Mouse (Mus musculus) kidney, postnatal 0 days (tissue): ENCODE results near the gene Lrrc37a. TPM values are rescaled to one million over a fixed set of nuclear protein-coding genes. Genes with fewer than 3 reads are reported as not detected.
"Not testable (repeated sequence)": the region's sequence is repeated elsewhere in the genome, so short reads cannot be mapped to it uniquely, and the experiment has no call there.

ENCODE experiments used
- ATAC-seq: fragments of 200-750 bp; cut with Nextera tagmentation; replicated peaks from 2 replicates; pipeline ENCODE4 v1.8.0; 2017; ENCODE audit warnings: low read depth, moderate number of reproducible peaks, moderate TSS enrichment, moderate library complexity; ENCODE audit not compliant: low FRiP score
- DNase-seq: peaks from one replicate; pipeline ENCODE4 v3.0.0-alpha.2; 2016; ENCODE audit warnings: low spot score
- H3K27ac ChIP-seq: fragments of 300-500 bp; sonication (generic); 2 replicates; pipeline ENCODE4 v1.5.1; 2014; ENCODE audit warnings: mild to moderate bottlenecking
- H3K27me3 ChIP-seq: fragments of 300-500 bp; sonication (generic); 2 replicates; pipeline ENCODE4 v1.6.1; 2014; ENCODE audit warnings: low read length, mixed read lengths; ENCODE audit not compliant: insufficient read depth
- H3K36me3 ChIP-seq: fragments of 300-500 bp; sonication (generic); 2 replicates; pipeline ENCODE4 v1.6.1; 2014; ENCODE audit warnings: low read length, mixed read lengths; ENCODE audit not compliant: insufficient read depth
- H3K4me1 ChIP-seq: fragments of 300-500 bp; sonication (generic); replicated peaks from 2 replicates; pipeline ENCODE4 v1.6.1; 2014; ENCODE audit warnings: antibody characterized with exemption, low read length, mixed read lengths; ENCODE audit not compliant: insufficient read depth
- H3K4me2 ChIP-seq: fragments of 300-500 bp; sonication (generic); 2 replicates; pipeline ENCODE4 v1.6.1; 2014; ENCODE audit warnings: mild to moderate bottlenecking, low read length, moderate library complexity, mixed read lengths
- H3K4me3 ChIP-seq: fragments of 300-500 bp; sonication (generic); replicated peaks from 2 replicates; pipeline ENCODE4 v1.5.1; 2014; ENCODE audit warnings: low read depth, low read length
- H3K9ac ChIP-seq: fragments of 300-500 bp; sonication (generic); 2 replicates; pipeline ENCODE4 v1.6.1; 2014; ENCODE audit warnings: low read depth, low read length
- H3K9me3 ChIP-seq: fragments of 300-500 bp; sonication (generic); replicated peaks from 2 replicates; pipeline ENCODE4 v1.6.1; 2016; ENCODE audit warnings: low read length, inconsistent platforms, mixed read lengths
- CTCF ChIP-seq: IDR thresholded peaks from 2 replicates; pipeline ENCODE4 v1.5.1; 2016; ENCODE audit warnings: antibody characterized with exemption, low read depth, mild to moderate bottlenecking, moderate library complexity
- WGBS: fragments of 180-500 bp; shearing (Covaris S2); extraction: QIAGEN DNeasy Blood & Tissue Kit; methylation state at CpG from one replicate; pipeline ENCODE4 v1.1.7; 2014; 5-methylcytosine and 5-hydroxymethylcytosine counted together
- polyA plus RNA-seq: library from polyadenylated mRNA; unstranded; fragments of >200 nt; fragmentation: Nextera tagmentation; extraction: Ambion mirVana; gene quantifications from 2 replicates; pipeline ENCODE4 v1.2.1, GENCODE M21; 2015

Gene Lrrc37a
- polyA plus RNA-seq: not detected in 2 replicates

DNA sequence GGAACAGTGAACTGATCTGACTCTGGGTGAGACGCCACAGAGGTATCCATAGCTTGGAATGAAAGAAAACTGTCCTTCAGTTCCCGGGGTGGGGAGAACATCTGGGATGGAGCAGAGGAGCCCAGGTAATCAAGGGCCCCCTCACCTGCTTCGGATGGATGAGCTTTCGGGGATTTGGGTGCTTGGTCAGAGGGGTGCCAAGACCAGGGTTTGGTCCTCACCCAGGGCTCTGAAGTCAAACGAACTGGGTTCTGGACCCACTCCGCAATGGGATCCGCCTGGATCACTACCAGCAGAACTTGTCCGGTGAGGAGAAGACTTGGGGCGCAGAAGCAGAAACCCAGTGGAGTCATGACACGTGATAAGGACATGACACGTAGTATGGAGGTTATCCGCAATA, at the start of gene Lrrc37a:
Lrrc37a (minus strand) TSS at position 101 of the 400 bp plus-strand sequence.
- 88% methylated on average over 12 of the region's 12 CpGs for WGBS
- no peak within 1 kb of the TSS for H3K9ac ChIP-seq
- H3K9me3 ChIP-seq: no peaks in the 10 kb centered on the region
- no peak within 1 kb of the TSS for H3K27ac ChIP-seq
- ATAC-seq (no peak), DNase-seq (no peak)
- H3K27me3 ChIP-seq: no peaks in the 10 kb centered on the region
- H3K4me2 ChIP-seq: no peak within 1 kb of the TSS
- no peaks in the 10 kb centered on the region for H3K4me1 ChIP-seq
- no peak within 1 kb of the TSS for H3K4me3 ChIP-seq
- no peaks in the 10 kb centered on the region for H3K36me3 ChIP-seq
- no peak for TF ChIP-seq CTCF

DNA sequence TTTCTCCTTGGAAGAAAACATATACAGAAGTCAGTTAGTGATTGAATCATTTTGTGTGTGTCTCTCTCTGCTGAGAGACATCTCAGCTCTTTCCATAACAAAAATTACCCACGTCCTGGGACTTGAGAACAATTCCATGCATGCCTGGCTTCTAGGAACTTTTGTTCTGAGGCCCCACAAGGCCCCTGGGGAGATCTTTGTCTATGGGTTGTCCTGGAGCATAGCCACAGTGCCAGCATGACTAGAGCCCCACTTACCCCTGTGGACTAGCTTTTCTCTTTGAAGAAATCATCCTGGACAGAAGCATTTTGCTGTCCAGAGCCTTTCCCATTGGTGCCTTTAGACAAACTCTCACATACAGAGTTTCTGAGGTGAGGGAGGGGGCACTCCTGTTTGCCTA, 30.6 kb upstream of the Lrrc37a start:
- H3K4me2 ChIP-seq, H3K9me3 ChIP-seq, H3K27me3 ChIP-seq, H3K9ac ChIP-seq, DNase-seq, ATAC-seq, H3K4me1 ChIP-seq, H3K36me3 ChIP-seq, H3K27ac ChIP-seq, H3K4me3 ChIP-seq: not testable (repeated sequence)
- WGBS: 7% methylated on average over 1 of the region's 1 CpGs

DNA sequence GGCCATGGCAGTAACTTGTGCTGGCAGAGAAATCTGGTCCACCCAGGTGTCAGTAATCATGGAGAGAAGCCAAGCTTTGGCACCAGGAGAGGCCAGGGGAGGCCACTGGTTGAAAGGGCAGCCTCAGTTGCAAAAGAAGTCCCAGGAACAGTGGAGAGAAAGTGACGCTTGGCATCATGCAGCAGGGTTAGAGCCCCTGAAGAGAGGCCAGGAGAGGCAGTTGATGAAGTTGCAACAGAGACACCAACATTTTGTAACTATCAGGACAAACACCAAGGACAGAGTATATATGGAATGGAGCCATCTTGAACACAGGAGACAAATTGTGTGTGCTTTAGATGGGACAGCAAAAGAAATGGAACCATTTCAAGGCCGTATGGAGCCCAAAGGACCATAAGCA, 7.7 kb upstream of the Lrrc37a start:
- no peak overlapping the region for H3K9ac ChIP-seq
- TF ChIP-seq CTCF: no peak
- no peak overlapping the region for H3K27ac ChIP-seq
- H3K4me2 ChIP-seq: no peak overlapping the region
- H3K4me1 ChIP-seq: no peaks in the 10 kb centered on the region
- H3K27me3 ChIP-seq: no peaks in the 10 kb centered on the region
- no peak for DNase-seq
- WGBS: 76% methylated on average over 2 of the region's 2 CpGs
- no peaks in the 10 kb centered on the region for H3K36me3 ChIP-seq
- no peak for ATAC-seq
- no peaks in the 10 kb centered on the region for H3K9me3 ChIP-seq
- no peak overlapping the region for H3K4me3 ChIP-seq

DNA sequence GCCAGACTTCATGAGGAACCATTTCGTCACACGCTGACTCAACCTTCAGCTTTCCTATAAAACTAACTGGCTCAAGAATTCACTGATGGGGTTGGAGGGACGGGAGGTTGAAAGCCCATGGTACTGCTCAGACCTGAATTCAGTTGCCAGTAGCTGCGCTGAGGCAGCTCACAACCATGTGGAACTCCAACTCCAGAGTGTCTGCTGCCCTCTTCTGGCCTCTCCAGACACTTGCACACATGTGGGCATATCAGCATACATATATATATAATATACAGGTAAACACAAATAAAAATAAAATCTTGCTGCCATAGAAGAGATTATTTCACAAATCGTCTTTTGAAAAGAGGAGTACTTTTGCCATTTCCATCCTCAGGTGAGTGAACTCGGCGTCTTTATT, 40.0 kb downstream of the Lrrc37a start:
- ATAC-seq (no peak), DNase-seq (peak; percentile 17)
- WGBS: 65% methylated on average over 7 of the region's 7 CpGs
- H3K4me2 ChIP-seq: no peak overlapping the region
- peak; percentile 54 for TF ChIP-seq CTCF
- H3K9ac ChIP-seq: no peak overlapping the region
- H3K9me3 ChIP-seq: no peaks in the 10 kb centered on the region
- no peaks in the 10 kb centered on the region for H3K36me3 ChIP-seq
- no peaks in the 10 kb centered on the region for H3K27me3 ChIP-seq
- H3K4me3 ChIP-seq: no peak overlapping the region
- no peaks in the 10 kb centered on the region for H3K4me1 ChIP-seq
- no peak overlapping the region for H3K27ac ChIP-seq

DNA sequence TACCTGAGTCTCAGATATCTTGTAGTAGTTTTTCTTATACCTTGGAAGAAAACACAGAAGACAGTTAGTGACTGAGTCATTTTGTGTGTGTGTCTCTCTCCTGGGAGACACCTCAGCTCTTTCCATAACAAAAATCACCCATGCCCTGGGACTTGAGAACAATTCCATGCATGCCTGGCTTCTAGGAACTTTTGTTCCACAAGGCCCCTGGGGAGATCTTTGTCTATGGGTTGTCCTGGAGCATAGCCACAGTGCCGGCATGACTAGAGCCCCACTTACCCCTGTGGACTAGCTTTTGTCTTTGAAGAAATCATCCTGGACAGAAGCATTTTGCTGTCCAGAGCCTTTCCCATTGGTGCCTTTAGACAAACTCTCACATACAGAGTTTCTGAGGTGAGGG, 53.3 kb downstream of the Lrrc37a start:
- 67% methylated on average over 1 of the region's 1 CpGs for WGBS
- DNase-seq, H3K4me3 ChIP-seq, ATAC-seq, H3K4me2 ChIP-seq, H3K9ac ChIP-seq, H3K27me3 ChIP-seq, H3K27ac ChIP-seq, H3K9me3 ChIP-seq, H3K4me1 ChIP-seq, H3K36me3 ChIP-seq: not testable (repeated sequence)

DNA sequence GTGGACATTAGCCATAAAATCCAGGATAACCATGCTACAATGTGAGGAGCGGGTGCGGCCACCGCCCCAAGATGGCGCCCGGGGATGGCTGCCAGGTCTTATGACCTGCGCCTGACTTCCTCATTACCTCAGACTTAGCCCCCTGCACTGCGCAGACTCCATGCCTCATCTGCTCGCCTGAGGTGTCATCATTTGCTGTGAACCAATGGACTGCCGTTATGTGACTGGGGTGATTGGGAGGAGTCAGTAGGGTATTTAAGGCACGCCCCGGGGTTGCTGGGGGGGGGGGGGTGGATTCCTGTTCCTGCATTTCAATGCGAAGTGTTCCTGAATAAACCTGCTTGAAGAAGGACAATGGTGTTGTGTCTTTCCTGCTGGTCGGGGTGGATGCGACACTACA, 54.7 kb downstream of the Lrrc37a start:
- H3K9ac ChIP-seq, H3K4me1 ChIP-seq, H3K36me3 ChIP-seq, H3K27me3 ChIP-seq, H3K4me2 ChIP-seq, ATAC-seq, DNase-seq, H3K4me3 ChIP-seq, H3K9me3 ChIP-seq, H3K27ac ChIP-seq: not testable (repeated sequence)
- 88% methylated on average over 14 of the region's 14 CpGs for WGBS

DNA sequence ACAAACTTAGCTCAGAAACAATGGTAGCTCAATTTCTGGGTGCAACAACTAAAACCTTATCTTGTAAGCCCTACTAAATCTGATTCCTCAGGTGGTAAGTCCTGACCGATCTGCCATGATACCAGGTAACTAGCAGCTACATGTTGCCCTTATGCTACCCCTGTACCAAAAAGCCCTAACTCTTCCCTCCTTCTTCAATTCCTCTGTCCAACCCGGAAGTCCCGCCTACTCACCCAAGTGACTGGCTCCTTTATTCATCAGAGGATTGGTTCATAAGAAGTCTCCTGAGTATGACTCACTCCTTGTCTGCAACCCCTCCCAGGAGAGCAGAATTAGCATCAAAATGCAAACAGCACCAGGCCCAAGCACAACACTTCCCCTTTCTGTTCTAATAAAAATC, 60.7 kb downstream of the Lrrc37a start:
- TF ChIP-seq CTCF: no peak
- Histone ChIP-seq H3K27ac (no peak overlapping the region), H3K9ac (no peak overlapping the region), H3K4me3 (no peak overlapping the region), H3K4me1 (no peaks in the 10 kb centered on the region), H3K4me2 (no peak overlapping the region), H3K27me3 (no peaks in the 10 kb centered on the region), H3K9me3 (no peaks in the 10 kb centered on the region), H3K36me3 (no peaks in the 10 kb centered on the region)
- WGBS: 91% methylated on average over 3 of the region's 3 CpGs
- DNase-seq (no peak), ATAC-seq (no peak)
